Mouse (Mus musculus): ENCODE data around the gene Smim24. TPM values are rescaled to one million over a fixed set of nuclear protein-coding genes. Genes with fewer than 3 reads are reported as not detected.

Smim24 gene
- polyA plus RNA-seq, 1 experiment from 2014 or later: 1,233 TPM

DNA sequence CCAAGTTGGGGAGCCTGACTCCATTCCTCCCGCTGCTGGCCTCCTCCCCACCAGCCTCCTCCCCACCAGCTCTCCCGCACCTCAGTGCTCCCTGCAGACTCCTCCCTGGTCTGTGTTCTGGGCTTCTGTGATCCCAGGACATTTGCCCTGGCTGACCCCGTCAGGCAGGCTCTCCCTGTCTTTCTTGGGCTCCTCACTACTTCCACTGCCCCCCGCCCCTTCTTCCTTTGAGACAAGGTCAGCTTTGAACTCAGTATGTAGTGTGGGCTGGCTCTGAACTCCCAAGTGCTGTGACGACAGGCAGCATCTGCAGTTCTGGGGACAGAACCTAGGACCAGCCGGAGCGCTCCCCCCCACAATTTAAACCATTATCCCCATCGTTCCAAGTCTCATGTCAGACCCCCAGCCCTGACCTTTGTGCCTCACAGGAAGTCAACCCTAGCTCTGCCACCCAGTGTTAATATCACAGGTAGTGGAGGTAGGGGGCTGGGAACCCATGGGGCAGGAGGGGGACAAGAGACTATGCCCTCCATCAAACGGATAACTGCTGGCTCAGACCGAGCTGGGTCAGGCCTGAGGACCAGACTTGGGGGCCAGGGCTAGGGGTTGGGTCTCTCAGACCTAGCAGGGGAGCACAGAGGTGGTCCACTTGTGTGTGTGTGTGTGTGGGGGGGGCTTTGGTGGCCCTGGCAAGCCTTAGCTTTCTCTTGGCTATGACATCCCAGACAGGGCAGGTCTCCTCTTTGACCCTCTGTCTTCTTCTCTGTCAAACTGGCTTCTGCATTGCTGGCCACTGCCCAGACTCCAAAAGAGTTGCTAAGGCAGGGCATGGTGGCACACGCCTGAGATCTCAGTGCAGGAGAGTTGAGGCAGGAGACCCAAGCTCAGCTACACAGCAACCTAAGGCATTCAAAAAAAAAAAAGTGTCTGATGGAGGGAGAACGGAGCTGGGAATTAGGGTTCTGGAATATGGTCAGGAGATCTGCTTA is 24.7 kb downstream of the Smim24 start:
- H3K4me2 ChIP-seq (replicated peaks; ENCODE audit: low read depth): peak overlapping the region; percentile 63
- 58% methylated on average over 12 of the region's 12 CpGs for WGBS
- H3K9ac ChIP-seq (ENCODE audit: low read depth, low read length): no peak overlapping the region
- ATAC-seq: no peak
- H3K36me3 ChIP-seq (ENCODE audit: control insufficient read depth, insufficient read depth): peaks cover 7% of the 10 kb centered on the region; the same call in 1 of the 2 replicates
- H3K9me3 ChIP-seq (ENCODE audit: control insufficient read depth): no peaks in the 10 kb centered on the region
- H3K27ac ChIP-seq (ENCODE audit: low read depth, low read length): peak overlapping the region; percentile 50; the same call in 1 of the 2 replicates
- H3K4me3 ChIP-seq (ENCODE audit: low read depth, low read length): peak overlapping the region; percentile 16
- no peaks in the 10 kb centered on the region for H3K27me3 ChIP-seq (replicated peaks; ENCODE audit: control insufficient read depth, insufficient read depth, low read length)
- peaks cover 10% of the 10 kb centered on the region; the same call in 1 of the 2 replicates for H3K4me1 ChIP-seq (replicated peaks; ENCODE audit: control insufficient read depth, insufficient read depth, low read length)
- TF ChIP-seq CTCF (IDR thresholded peaks at IDR 0.05; ENCODE audit: low read depth): no peak

DNA sequence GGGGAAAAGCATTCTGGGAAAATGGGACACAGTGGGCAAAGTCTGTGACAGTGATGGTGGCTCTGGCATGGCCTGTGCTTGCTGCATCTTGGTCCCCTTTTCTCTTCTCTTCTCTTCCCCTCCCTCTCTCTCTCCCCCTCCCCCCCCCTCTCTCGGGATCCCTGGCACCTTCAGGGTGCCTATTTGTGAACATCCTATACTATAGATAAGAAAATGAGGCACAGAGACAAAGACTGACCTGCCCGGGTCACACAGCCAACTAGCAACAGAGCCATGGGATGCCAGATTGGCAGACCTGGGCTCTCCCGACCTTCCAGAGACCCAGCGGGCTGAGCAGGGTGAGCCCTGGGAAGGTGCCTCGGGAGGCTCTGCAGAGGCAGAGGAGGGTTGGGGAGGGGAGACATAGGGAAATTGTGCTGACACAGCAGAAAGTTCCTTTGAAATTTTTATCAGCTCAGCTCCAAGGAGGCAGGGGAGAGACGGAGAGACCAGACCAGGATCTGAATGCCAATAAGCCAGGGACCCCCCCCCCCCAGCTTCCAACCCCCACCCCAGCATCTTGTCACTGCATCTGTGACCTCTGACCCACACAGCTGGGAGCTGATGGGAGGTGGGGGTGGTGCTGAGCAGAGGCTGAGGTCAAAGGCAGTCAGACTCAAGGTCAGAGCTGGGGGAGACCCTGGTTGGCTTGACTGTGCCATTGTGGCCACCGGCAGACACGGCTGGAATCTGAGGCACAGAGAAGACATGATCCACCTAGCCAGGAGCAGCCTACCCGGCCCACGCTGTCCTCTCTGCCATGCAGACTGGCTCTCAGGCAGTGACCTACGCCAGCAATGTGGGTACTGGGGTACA is 25.6 kb downstream of the Smim24 start:
- Histone ChIP-seq H3K4me1 (replicated peaks; ENCODE audit: control insufficient read depth, insufficient read depth, low read length) (peaks cover 10% of the 10 kb centered on the region; the same call in 1 of the 2 replicates), H3K27me3 (replicated peaks; ENCODE audit: control insufficient read depth, insufficient read depth, low read length) (no peaks in the 10 kb centered on the region), H3K4me3 (ENCODE audit: low read depth, low read length) (no peak overlapping the region), H3K36me3 (ENCODE audit: control insufficient read depth, insufficient read depth) (peaks cover 7% of the 10 kb centered on the region; the same call in 1 of the 2 replicates), H3K27ac (ENCODE audit: low read depth, low read length) (no peak overlapping the region), H3K9ac (ENCODE audit: low read depth, low read length) (no peak overlapping the region), H3K9me3 (ENCODE audit: control insufficient read depth) (no peaks in the 10 kb centered on the region), H3K4me2 (replicated peaks; ENCODE audit: low read depth) (no peak overlapping the region)
- WGBS: 70% methylated on average over 11 of the region's 11 CpGs
- ATAC-seq: no peak
- no peak for TF ChIP-seq CTCF (IDR thresholded peaks at IDR 0.05; ENCODE audit: low read depth)

DNA sequence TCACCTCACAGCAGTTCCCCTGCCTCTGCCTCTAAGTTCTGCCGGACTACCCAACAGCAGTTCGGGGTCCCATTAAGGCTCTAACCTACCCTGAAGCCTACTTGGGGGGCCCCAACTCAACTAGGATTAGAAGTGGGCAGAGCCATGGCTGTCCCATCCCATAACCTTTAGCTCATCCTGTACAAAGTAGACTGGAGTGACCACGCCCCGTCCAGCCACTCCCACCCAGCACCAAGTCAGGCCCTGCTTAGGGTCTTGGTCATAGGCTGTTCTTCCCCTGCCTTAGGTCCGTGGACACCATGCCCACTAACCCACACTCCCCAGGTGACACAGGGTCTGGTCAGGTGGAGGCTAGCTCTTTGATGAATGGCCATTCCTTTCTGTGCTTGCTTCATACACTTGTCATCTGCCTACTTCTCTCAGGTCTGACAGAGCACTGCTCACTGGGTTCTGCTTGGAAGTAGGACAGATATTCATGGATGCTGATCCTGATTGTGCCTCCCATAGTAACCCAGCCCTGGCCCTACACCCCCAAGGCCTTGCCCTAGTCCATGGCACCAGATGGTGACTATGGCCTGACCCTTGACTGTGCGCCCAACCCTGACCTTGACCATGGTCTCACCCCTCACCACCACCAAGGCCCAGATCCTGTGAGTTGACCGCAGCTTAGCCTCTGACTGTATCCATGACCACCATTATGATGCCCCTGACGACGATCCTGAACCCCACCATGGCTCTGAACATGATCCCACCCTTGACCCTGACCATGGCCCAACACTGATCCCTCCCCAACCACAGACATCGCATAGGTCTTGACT is 26.5 kb downstream of the Smim24 start:
- H3K36me3 ChIP-seq (ENCODE audit: control insufficient read depth, insufficient read depth): peaks cover 7% of the 10 kb centered on the region; the same call in 1 of the 2 replicates
- no peak overlapping the region for H3K4me3 ChIP-seq (ENCODE audit: low read depth, low read length)
- H3K27ac ChIP-seq (ENCODE audit: low read depth, low read length): no peak overlapping the region
- 92% methylated on average over 10 of the region's 10 CpGs for WGBS
- H3K9ac ChIP-seq (ENCODE audit: low read depth, low read length): no peak overlapping the region
- no peak for ATAC-seq
- H3K4me2 ChIP-seq (replicated peaks; ENCODE audit: low read depth): no peak overlapping the region
- peaks cover 7% of the 10 kb centered on the region; the same call in 1 of the 2 replicates for H3K4me1 ChIP-seq (replicated peaks; ENCODE audit: control insufficient read depth, insufficient read depth, low read length)
- peaks cover 6% of the 10 kb centered on the region for H3K27me3 ChIP-seq (replicated peaks; ENCODE audit: control insufficient read depth, insufficient read depth, low read length)
- no peak for TF ChIP-seq CTCF (IDR thresholded peaks at IDR 0.05; ENCODE audit: low read depth)
- H3K9me3 ChIP-seq (ENCODE audit: control insufficient read depth): no peaks in the 10 kb centered on the region

DNA sequence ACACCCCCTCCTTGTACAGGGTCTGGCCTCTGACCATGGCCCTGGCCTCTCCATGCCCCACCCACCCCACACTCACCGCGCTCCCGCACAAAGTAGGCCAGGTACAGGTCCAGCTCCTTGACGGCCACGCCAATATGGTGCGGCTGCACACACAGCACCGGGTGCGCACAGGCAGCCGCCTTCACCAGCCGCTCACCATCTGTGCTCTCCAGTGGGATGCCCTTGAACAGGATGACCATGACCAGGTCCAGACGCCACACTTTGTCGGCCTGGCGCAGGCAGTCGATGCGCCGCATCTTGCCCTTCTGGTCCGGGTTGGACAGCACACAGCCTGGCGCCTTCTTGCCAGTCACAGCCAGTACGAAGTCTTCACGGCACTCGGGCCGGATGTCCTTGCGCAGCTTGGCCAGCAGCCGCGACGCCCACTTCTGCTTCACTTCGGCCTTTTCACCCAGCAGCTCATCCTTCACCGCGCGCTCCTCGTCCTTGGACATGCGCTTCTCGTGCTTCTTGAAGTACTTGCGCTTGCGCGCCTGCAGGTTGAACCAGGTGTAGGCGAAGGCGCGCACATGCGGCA is 27.4 kb downstream of the Smim24 start:
- no peak for ATAC-seq
- Histone ChIP-seq H3K4me3 (ENCODE audit: low read depth, low read length) (no peak overlapping the region), H3K9ac (ENCODE audit: low read depth, low read length) (no peak overlapping the region), H3K36me3 (ENCODE audit: control insufficient read depth, insufficient read depth) (peaks cover 7% of the 10 kb centered on the region; the same call in 1 of the 2 replicates), H3K27me3 (replicated peaks; ENCODE audit: control insufficient read depth, insufficient read depth, low read length) (peaks cover 9% of the 10 kb centered on the region), H3K4me2 (replicated peaks; ENCODE audit: low read depth) (no peak overlapping the region), H3K27ac (ENCODE audit: low read depth, low read length) (no peak overlapping the region), H3K9me3 (ENCODE audit: control insufficient read depth) (no peaks in the 10 kb centered on the region), H3K4me1 (replicated peaks; ENCODE audit: control insufficient read depth, insufficient read depth, low read length) (no peaks in the 10 kb centered on the region)
- WGBS: 86% methylated on average over 40 of the region's 40 CpGs
- TF ChIP-seq CTCF (IDR thresholded peaks at IDR 0.05; ENCODE audit: low read depth): no peak

DNA sequence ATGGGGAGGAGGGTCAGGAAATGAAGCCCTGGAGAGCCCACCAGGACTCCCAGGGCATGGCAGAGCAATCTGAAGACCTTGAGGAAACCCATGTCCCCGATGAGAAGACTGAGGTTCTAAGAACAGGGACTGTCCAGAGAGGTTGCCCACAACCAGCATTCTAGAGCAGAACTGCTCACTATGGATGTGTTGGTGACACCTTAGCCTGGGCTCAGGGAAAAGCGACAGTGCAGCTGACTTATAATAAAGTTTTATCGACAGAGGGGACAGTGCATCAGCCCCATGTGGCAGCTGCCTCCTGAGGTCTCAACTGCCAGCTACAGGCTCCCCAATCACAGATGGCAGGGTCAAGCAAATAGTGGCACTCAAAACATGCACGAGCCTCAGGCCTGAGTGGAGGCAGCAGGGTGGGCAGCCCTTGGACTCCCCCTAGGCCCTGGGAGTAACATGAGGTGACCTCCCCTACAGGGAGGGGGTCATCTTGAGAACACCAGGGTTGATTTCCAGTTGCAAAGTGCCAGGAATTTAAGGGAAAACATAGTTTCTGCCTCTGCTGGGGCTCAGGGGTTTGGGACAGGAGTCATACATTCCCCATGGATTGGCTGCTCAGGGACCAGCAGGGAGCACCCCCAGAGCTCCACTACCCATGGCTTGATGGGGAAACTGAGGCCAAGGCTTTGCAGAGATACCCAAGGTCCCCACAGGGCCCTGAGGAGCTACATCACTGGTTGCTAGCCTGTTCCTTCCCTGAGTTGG is 28.4 kb downstream of the Smim24 start:
- Histone ChIP-seq H3K9ac (ENCODE audit: low read depth, low read length) (no peak overlapping the region), H3K4me3 (ENCODE audit: low read depth, low read length) (no peak overlapping the region), H3K36me3 (ENCODE audit: control insufficient read depth, insufficient read depth) (peaks cover 7% of the 10 kb centered on the region; the same call in 1 of the 2 replicates), H3K9me3 (ENCODE audit: control insufficient read depth) (no peaks in the 10 kb centered on the region), H3K27ac (ENCODE audit: low read depth, low read length) (no peak overlapping the region), H3K4me2 (replicated peaks; ENCODE audit: low read depth) (no peak overlapping the region), H3K27me3 (replicated peaks; ENCODE audit: control insufficient read depth, insufficient read depth, low read length) (peaks cover 16% of the 10 kb centered on the region), H3K4me1 (replicated peaks; ENCODE audit: control insufficient read depth, insufficient read depth, low read length) (no peaks in the 10 kb centered on the region)
- no peak for TF ChIP-seq CTCF (IDR thresholded peaks at IDR 0.05; ENCODE audit: low read depth)
- WGBS: 81% methylated on average over 4 of the region's 4 CpGs
- ATAC-seq: no peak

Data from intestine, postnatal 0 days (tissue).